ENCODE assay signal across 24 mouse cellular contexts in the genomic region with DNA sequence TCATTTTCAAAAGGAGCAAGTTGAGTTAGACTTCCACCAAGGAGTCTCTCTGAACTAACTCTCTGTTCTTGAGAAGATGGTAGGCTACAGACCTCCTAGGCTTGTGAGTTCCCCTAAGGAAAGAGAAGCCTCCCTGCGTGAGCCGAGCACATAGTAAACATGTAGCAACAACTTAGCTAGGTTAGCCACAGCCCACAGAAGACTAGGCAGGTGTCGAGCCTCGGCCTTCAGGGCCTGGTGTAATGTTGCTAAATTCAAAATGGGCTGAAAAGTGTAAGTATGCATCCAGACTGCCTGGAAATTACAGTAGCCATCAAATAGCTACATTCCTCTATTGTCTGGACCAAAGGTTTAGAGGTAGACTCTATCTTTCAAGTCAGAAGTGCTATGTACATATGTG.
DNase-seq lines count a peak whose midpoint lies in the region; ATAC-seq and TF ChIP-seq lines count a peak whose summit lies in the region.
"Had no signal": no experiment of that assay in that cellular context is flagged by ENCODE, and none has a peak within 500 bp of the region (broad histone marks: within the 10 kb centered on the region; RNA-seq: fewer than 3 reads in every experiment).

No protein-coding gene starts in this region.

- peak overlapping the region; percentile 51 for H3K27ac ChIP-seq in liver, postnatal 0 days (ENCODE audit: low read depth)
- H3K27ac ChIP-seq: embryonic facial prominence, embryonic 10.5 days; forebrain, embryonic 15.5 days; hindbrain, embryonic 13.5 days; kidney, postnatal 0 days; limb, embryonic 15.5 days; stomach, postnatal 0 days had no signal

- H3K36me3 ChIP-seq in liver, postnatal 0 days (replicated peaks; ENCODE audit: insufficient read depth, low read length) = no peaks in the 10 kb centered on the region
- H3K36me3 ChIP-seq: embryonic facial prominence, embryonic 10.5 days; forebrain, embryonic 15.5 days; hindbrain, embryonic 13.5 days; limb, embryonic 15.5 days had no signal

- no peak for ATAC-seq in liver, postnatal 0 days
- ATAC-seq in megakaryocyte, adult 5-6 weeks (ENCODE audit: poor library complexity, severe bottlenecking) = peak; percentile 60
- ATAC-seq: forebrain, embryonic 15.5 days; midbrain, embryonic 16.5 days had no signal

- H3K9me3 ChIP-seq in liver, postnatal 0 days (ENCODE audit: low read length) = no peaks in the 10 kb centered on the region
- H3K9me3 ChIP-seq: embryonic facial prominence, embryonic 10.5 days; forebrain, embryonic 15.5 days; hindbrain, embryonic 13.5 days; limb, embryonic 15.5 days had no signal

- no peak overlapping the region for H3K4me2 ChIP-seq in liver, postnatal 0 days (ENCODE audit: low read depth, low read length)
- H3K4me2 ChIP-seq: forebrain, embryonic 15.5 days; hindbrain, embryonic 13.5 days; limb, embryonic 15.5 days had no signal

- H3K27me3 ChIP-seq in liver, postnatal 0 days (ENCODE audit: insufficient read depth, low read length) = no peaks in the 10 kb centered on the region
- H3K27me3 ChIP-seq: forebrain, embryonic 15.5 days; hindbrain, embryonic 13.5 days; limb, embryonic 15.5 days had no signal

- TF ChIP-seq EP300 in liver, postnatal 0 days (IDR thresholded peaks at IDR 0.05; ENCODE audit: low read depth) = no peak

- H3K9ac ChIP-seq in liver, postnatal 0 days (replicated peaks) = no peak overlapping the region
- H3K9ac ChIP-seq: forebrain, embryonic 15.5 days; hindbrain, embryonic 13.5 days; limb, embryonic 15.5 days had no signal

- H3K4me1 ChIP-seq in liver, postnatal 0 days (ENCODE audit: insufficient read depth) = no peaks in the 10 kb centered on the region
- H3K4me1 ChIP-seq: embryonic facial prominence, embryonic 10.5 days; forebrain, embryonic 15.5 days; hindbrain, embryonic 13.5 days; limb, embryonic 15.5 days had no signal

- no peak overlapping the region for H3K4me3 ChIP-seq in liver, postnatal 0 days (ENCODE audit: low read depth, low read length)
- H3K4me3 ChIP-seq: embryonic facial prominence, embryonic 10.5 days; forebrain, embryonic 15.5 days; hindbrain, embryonic 13.5 days; limb, embryonic 15.5 days; myocyte had no signal

- 65% methylated on average over 4 of the region's 4 CpGs for WGBS in liver, postnatal 0 days (ENCODE audit: insufficient replicate concordance)

- DNase-seq in liver, postnatal 0 days = no peak
- no peak for DNase-seq in liver
- DNase-seq in CD4-positive helper T cell, adult 2 months (ENCODE audit: low read depth, low spot score) = peak; percentile 59
- DNase-seq in T-cell, adult 2 months (ENCODE audit: low spot score) = peak; percentile 52
- no peak for DNase-seq in urinary bladder, postnatal 14 days (ENCODE audit: low spot score)
- no peak for DNase-seq in adrenal gland, postnatal 25 days
- DNase-seq: adrenal gland, postnatal 10 days; cerebellum, adult 9-10 months; gastrocnemius, postnatal 10 days; heart, postnatal 36 days; kidney, adult 2 months; left cerebral cortex, postnatal 4 days; lung, adult 18-20 months; lung, postnatal 10 days; right cerebral cortex, postnatal 4 days had no signal

- no peak for TF ChIP-seq CTCF in liver, postnatal 0 days (IDR thresholded peaks at IDR 0.05; ENCODE audit: low read depth)

Comparison
In these comparisons a context has a peak if more than half of its experiments do, and no peak if none do; other contexts are left out.
1. DNase-seq: peak in CD4-positive helper T cell, adult 2 months (single experiment) and T-cell, adult 2 months (single experiment); none in liver, postnatal 0 days (single experiment), liver (single experiment), urinary bladder, postnatal 14 days (single experiment) and adrenal gland, postnatal 25 days (single experiment).